Mouse (Mus musculus) CH12.LX (cell line): ENCODE measurements around the gene Fli1. TPM values are rescaled to one million over a fixed set of nuclear protein-coding genes. Genes with fewer than 3 reads are reported as not detected.

Experiments
- DNase-seq: peaks from one replicate; pipeline ENCODE4 v3.0.0-alpha.2; 2013; ENCODE audit errors: extremely low read depth
- H3K27ac ChIP-seq: 2 replicates; pipeline ENCODE4 v1.5.1; 2012; ENCODE audit warnings: low read depth, mild to moderate bottlenecking, control low read depth, moderate library complexity; ENCODE audit not compliant: insufficient read depth
- H3K27me3 ChIP-seq: replicated peaks from 2 replicates; pipeline ENCODE3; 2012; ENCODE audit warnings: inconsistent platforms
- H3K36me3 ChIP-seq, 2 experiments: replicated peaks in 1 of 2; 2 replicates each; pipeline versions ENCODE3 to v1.6.1; 2012; ENCODE audit warnings: inconsistent platforms in 1 of 2, low read length in 1 of 2, mild to moderate bottlenecking in 1 of 2, mixed read lengths in 1 of 2, moderate library complexity in 1 of 2; ENCODE audit not compliant: control insufficient read depth in 1 of 2, insufficient read depth in 1 of 2
- H3K4me1 ChIP-seq, 2 experiments: 2 replicates each; pipeline ENCODE4 v1.6.1; 2012; ENCODE audit warnings: inconsistent platforms in 1 of 2, moderate library complexity in 1 of 2; ENCODE audit not compliant: insufficient read depth in 2 of 2, control insufficient read depth in 1 of 2
- H3K4me2 ChIP-seq: 2 replicates; pipeline ENCODE4 v1.6.1; 2012; ENCODE audit warnings: low read depth, mild to moderate bottlenecking, control low read depth; ENCODE audit not compliant: poor library complexity, insufficient read depth, severe bottlenecking
- H3K4me3 ChIP-seq, 3 experiments: fragments of 150-350 bp in 1 of 3; sonication (generic) in 1 of 3; replicated peaks in 1 of 3; 2 replicates each; pipeline versions ENCODE3 to v1.5.1; 2011 to 2012; ENCODE audit warnings: low read depth in 2 of 3, low read length in 2 of 3, mild to moderate bottlenecking in 2 of 3, moderate library complexity in 2 of 3, control low read depth in 1 of 3, improper control_type of control experiment in 1 of 3, inconsistent platforms in 1 of 3, mixed read lengths in 1 of 3; ENCODE audit not compliant: poor library complexity in 1 of 3
- H3K79me2 ChIP-seq: replicated peaks from 2 replicates; pipeline ENCODE4 v1.6.1; 2012; ENCODE audit warnings: mild to moderate bottlenecking, moderate library complexity; ENCODE audit not compliant: control insufficient read depth, poor library complexity, insufficient read depth, severe bottlenecking; ENCODE audit errors: extremely low read depth
- H3K9ac ChIP-seq: 2 replicates; pipeline ENCODE4 v1.6.1; 2012; ENCODE audit warnings: low read depth, mild to moderate bottlenecking, control low read depth, moderate library complexity; ENCODE audit not compliant: insufficient read depth
- H3K9me3 ChIP-seq: replicated peaks from 2 replicates; pipeline ENCODE3; 2012; ENCODE audit warnings: low read length, inconsistent platforms, mixed read lengths
- BHLHE40 ChIP-seq: IDR thresholded peaks from 2 replicates; pipeline ENCODE4 v1.6.1; 2011; ENCODE audit warnings: mild to moderate bottlenecking, low read depth, low read length, improper control_type of control experiment
- CHD1 ChIP-seq: IDR thresholded peaks from 2 replicates; pipeline ENCODE4 v1.6.1; 2012; ENCODE audit warnings: low read depth, low read length, improper control_type of control experiment, inconsistent platforms
- CTCF ChIP-seq, 2 experiments: IDR thresholded peaks in 1 of 2; conservative IDR thresholded peaks in 1 of 2; 2 replicates each; pipeline ENCODE4 v1.5.1; 2011 to 2012; ENCODE audit warnings: low read depth in 2 of 2, low read length in 2 of 2, improper control_type of control experiment in 1 of 2, inconsistent platforms in 1 of 2, mild to moderate bottlenecking in 1 of 2, moderate library complexity in 1 of 2
- EP300 ChIP-seq: IDR thresholded peaks from 2 replicates; pipeline ENCODE4 v1.6.1; 2011; ENCODE audit warnings: low read length, improper control_type of control experiment
- HCFC1 ChIP-seq: IDR thresholded peaks from 2 replicates; pipeline ENCODE4 v1.6.1; 2012; ENCODE audit warnings: low read depth, mild to moderate bottlenecking, inconsistent platforms, low read length, improper control_type of control experiment
- IRF4 ChIP-seq: IDR thresholded peaks from 2 replicates; pipeline ENCODE4 v1.6.1; 2014; ENCODE audit warnings: low read depth, mild to moderate bottlenecking, inconsistent platforms, low read length, improper control_type of control experiment
- JUND ChIP-seq: conservative IDR thresholded peaks from 2 replicates; pipeline ENCODE4 v1.6.1; 2011; ENCODE audit warnings: low read depth, low read length, improper control_type of control experiment
- MAFK ChIP-seq: IDR thresholded peaks from 2 replicates; pipeline ENCODE4 v1.6.1; 2011; ENCODE audit warnings: low read length, improper control_type of control experiment; ENCODE audit not compliant: insufficient replicate concordance
- MAX ChIP-seq: IDR thresholded peaks from 2 replicates; pipeline ENCODE4 v1.6.1; 2011; ENCODE audit warnings: low read length, improper control_type of control experiment
- MAZ ChIP-seq: IDR thresholded peaks from 2 replicates; pipeline ENCODE4 v1.6.1; 2012; ENCODE audit warnings: low read depth, mild to moderate bottlenecking, inconsistent platforms, low read length, improper control_type of control experiment, moderate library complexity
- MEF2A ChIP-seq: IDR thresholded peaks from 2 replicates; pipeline ENCODE4 v1.6.1; 2014; ENCODE audit warnings: low read depth, mild to moderate bottlenecking, inconsistent platforms, low read length, improper control_type of control experiment, borderline replicate concordance
- MXI1 ChIP-seq: IDR thresholded peaks from 2 replicates; pipeline ENCODE4 v1.6.1; 2011; ENCODE audit warnings: mild to moderate bottlenecking, low read depth, low read length, improper control_type of control experiment
- NELFE ChIP-seq: IDR thresholded peaks from 2 replicates; pipeline ENCODE4 v1.6.1; 2011; ENCODE audit warnings: low read depth, low read length, improper control_type of control experiment
- POLR2A ChIP-seq: IDR thresholded peaks from 2 replicates; pipeline ENCODE4 v1.6.1; 2011; ENCODE audit warnings: low read depth, mild to moderate bottlenecking, improper control_type of control experiment, low read length
- RAD21 ChIP-seq: IDR thresholded peaks from 2 replicates; pipeline ENCODE4 v1.6.1; 2011; ENCODE audit warnings: low read depth, mild to moderate bottlenecking, low read length, improper control_type of control experiment, moderate library complexity
- SIN3A ChIP-seq: IDR thresholded peaks from 2 replicates; pipeline ENCODE4 v1.6.1; 2012; ENCODE audit warnings: low read length, improper control_type of control experiment, inconsistent platforms
- SMC3 ChIP-seq: IDR thresholded peaks from 2 replicates; pipeline ENCODE4 v1.6.1; 2011; ENCODE audit warnings: low read depth, low read length, improper control_type of control experiment
- USF1 ChIP-seq: IDR thresholded peaks from 2 replicates; pipeline ENCODE4 v1.6.1; 2014; ENCODE audit warnings: low read depth, mild to moderate bottlenecking, inconsistent platforms, low read length, improper control_type of control experiment
- USF2 ChIP-seq: conservative IDR thresholded peaks from 2 replicates; pipeline ENCODE4 v1.6.1; 2011; ENCODE audit warnings: low read depth, low read length, improper control_type of control experiment
- ZC3H11A ChIP-seq: IDR thresholded peaks from 2 replicates; pipeline ENCODE4 v1.6.1; 2012; ENCODE audit warnings: low read depth, mild to moderate bottlenecking, inconsistent platforms, low read length, improper control_type of control experiment
- ZKSCAN1 ChIP-seq: IDR thresholded peaks from 2 replicates; pipeline ENCODE4 v1.6.1; 2012; ENCODE audit warnings: low read depth, inconsistent platforms, low read length, improper control_type of control experiment, borderline replicate concordance
- ZNF384 ChIP-seq: IDR thresholded peaks from 2 replicates; pipeline ENCODE4 v1.6.1; 2012; ENCODE audit warnings: low read depth, low read length, improper control_type of control experiment, inconsistent platforms
- dilution Hi-C: fragments of 300-500 bp; cut with MboI; formaldehyde crosslinking; loops from 2 replicates; pipeline ENCODE4 v1.14.3; 2020; ENCODE audit warnings: low sequenced_read_pairs; ENCODE audit not compliant: extremely low pct_unique_long_range_greater_than_20kb, extremely low pct_ligation_motif_present
- in situ Hi-C: fragments of 300-500 bp; cut with MboI; formaldehyde crosslinking; loops from 3 replicates; pipeline ENCODE4 v1.14.3; 2019; ENCODE audit warnings: low sequenced_read_pairs, low pct_ligation_motif_present, low pct_unique_long_range_greater_than_20kb, mixed read lengths
- polyA plus RNA-seq: library from polyadenylated mRNA; unstranded; fragments of >175 nt; gene quantifications from 2 replicates; pipeline ENCODE4 v1.2.1, GENCODE M21; 2012; ENCODE audit warnings: low read depth; ENCODE audit not compliant: insufficient read length
- total RNA-seq, 2 experiments: library from RNA; depleted of rRNA; stranded (reverse); fragments of 300-350 nt in 1 of 2; fragments of >200 nt in 1 of 2; gene quantifications; 2 replicates each; pipeline ENCODE4 v1.2.3; 2012 to 2014

The Fli1 gene
- total and polyA plus RNA-seq, 3 experiments: 20.3 to 29.3 (median 20.8) TPM

- no peak for DNase-seq
- no peaks in the 10 kb centered on the region for H3K9me3 ChIP-seq
- H3K27ac ChIP-seq: no peak overlapping the region
- dilution Hi-C loops (no loop called here), in situ Hi-C loops (loop anchor here (5.0 kb wide), 1 partner anchor 48 kb away; no protein-coding TSS in a partner anchor)
- no peak overlapping the region for H3K4me3 ChIP-seq
- peaks cover 0 to 44% of the 10 kb centered on the region in 2 experiments for H3K36me3 ChIP-seq
- TF ChIP-seq CTCF (conservative IDR thresholded peaks at IDR 0.05 in 1 of 2, IDR thresholded peaks at IDR 0.05 in 1 of 2; ENCODE audit: low read depth in 2 of 2, low read length in 2 of 2) (peak in 1 of 2 experiments; percentile 25; a peak in 2 of 4 replicates), ZNF384 (peak; percentile 85), SMC3 (peak; percentile 17; the same call in 1 of the 2 replicates), ZKSCAN1 (no peak), MAX (no peak), RAD21 (peak; percentile 19)
- no peaks in the 10 kb centered on the region for H3K27me3 ChIP-seq
- peaks cover 34% of the 10 kb centered on the region for H3K79me2 ChIP-seq
- H3K9ac ChIP-seq: no peak overlapping the region
- H3K4me1 ChIP-seq: peaks cover 41 to 89% of the 10 kb centered on the region in 2 experiments
- H3K4me2 ChIP-seq: no peak overlapping the region
These were observed 53.3 kb downstream of the Fli1 start for GRCm38 (mm10) chr9:32489315-32489714.

GRCm38 (mm10) chr9:32488627-32489026 lies 54.0 kb downstream of the Fli1 start:
- dilution Hi-C loops (no loop called here), in situ Hi-C loops (loop anchor here (5.0 kb wide), 1 partner anchor 49 kb away; no protein-coding TSS in a partner anchor)
- no peaks in the 10 kb centered on the region for H3K9me3 ChIP-seq
- H3K27me3 ChIP-seq: no peaks in the 10 kb centered on the region
- peaks cover 37 to 82% of the 10 kb centered on the region in 2 experiments for H3K4me1 ChIP-seq
- no peak overlapping the region for H3K4me2 ChIP-seq
- peak overlapping the region; percentile 14; the same call in 1 of the 2 replicates for H3K27ac ChIP-seq
- peak overlapping the region; percentile 85 for H3K9ac ChIP-seq
- no peak overlapping the region for H3K4me3 ChIP-seq
- no peak for TF ChIP-seq SMC3
- peak; percentile 12 for TF ChIP-seq RAD21
- peaks cover 0 to 50% of the 10 kb centered on the region in 2 experiments for H3K36me3 ChIP-seq
- H3K79me2 ChIP-seq: peaks cover 31% of the 10 kb centered on the region
- no peak for DNase-seq

- Histone ChIP-seq H3K4me3 (peak overlapping the region; percentile 19 to 27 (median 25)), H3K27me3 (no peaks in the 10 kb centered on the region), H3K36me3 (peaks cover 0 to 57% of the 10 kb centered on the region in 2 experiments), H3K79me2 (peaks cover 27% of the 10 kb centered on the region), H3K9ac (peak overlapping the region; percentile 85), H3K4me2 (peak overlapping the region; percentile 98), H3K4me1 (peaks cover 30 to 74% of the 10 kb centered on the region in 2 experiments), H3K9me3 (no peaks in the 10 kb centered on the region), H3K27ac (peak overlapping the region; percentile 31; the same call in 1 of the 2 replicates)
- TF ChIP-seq USF1: no peak
- no peak for TF ChIP-seq MAX
- TF ChIP-seq HCFC1: no peak
- TF ChIP-seq MEF2A: 0 out of 2 replicates have a peak, but pooled peaks have one; percentile 12
- TF ChIP-seq JUND: no peak
- no peak for TF ChIP-seq POLR2A
- no peak for TF ChIP-seq NELFE
- TF ChIP-seq IRF4: peak; percentile 71
- 0 out of 2 replicates have a peak, but pooled peaks have one; percentile 11 for TF ChIP-seq BHLHE40
- TF ChIP-seq MAZ: no peak
- no peak for TF ChIP-seq USF2
- TF ChIP-seq ZNF384: no peak
- no peak for TF ChIP-seq EP300
- 0 out of 2 replicates have a peak, but pooled peaks have one; percentile 35 for TF ChIP-seq MAFK
- 0 out of 2 replicates have a peak, but pooled peaks have one; percentile 8 for TF ChIP-seq MXI1
- TF ChIP-seq ZC3H11A: no peak
- peak; percentile 68; the same call in 1 of the 2 replicates for TF ChIP-seq CHD1
- TF ChIP-seq SMC3: no peak
- TF ChIP-seq SIN3A: no peak
- dilution Hi-C loops (no loop called here), in situ Hi-C loops (loop anchor here (5.0 kb wide), 1 partner anchor 49 kb away; no protein-coding TSS in a partner anchor)
- DNase-seq: no peak
These were observed 54.8 kb downstream of the Fli1 start for GRCm38 (mm10) chr9:32487823-32488222.
